Mouse (Mus musculus): ENCODE results near the gene Helt.

DNA sequence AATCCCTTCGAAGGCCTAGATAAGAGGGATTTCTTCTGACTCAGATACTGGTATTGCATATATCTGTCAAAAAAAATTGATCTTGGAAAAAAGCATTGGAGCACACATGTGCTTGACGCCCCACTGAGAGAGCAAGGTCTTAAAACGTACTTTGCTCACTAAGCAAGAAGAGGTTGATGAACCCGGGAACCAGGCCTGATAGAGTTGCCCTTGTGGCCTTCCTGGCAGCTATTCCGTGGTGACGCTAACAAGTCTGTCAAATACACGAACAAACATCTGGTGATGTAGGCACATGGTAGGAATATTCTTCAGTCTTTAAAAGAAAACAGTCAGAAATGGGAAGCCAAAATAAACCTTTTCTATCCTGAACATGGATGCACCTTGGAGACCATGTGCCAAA lies 32.8 kb upstream of the Helt start:
- TF ChIP-seq CTCF (IDR thresholded peaks at IDR 0.05; ENCODE audit: extremely low read depth, insufficient read depth, low read length) (no peak), POLR2A (IDR thresholded peaks at IDR 0.05; ENCODE audit: extremely low read depth, insufficient read depth, low read length) (no peak)
